Mouse (Mus musculus) embryonic facial prominence, embryonic 10.5 days (tissue): Measurements from ENCODE around the gene Gpa33. TPM values are rescaled to one million over a fixed set of nuclear protein-coding genes. Genes with fewer than 3 reads are reported as not detected.
A peak's percentile ranks its signal among the peaks of the same experiment; 100 is the strongest.

ENCODE experiments used
- DNase-seq: peaks from one replicate; pipeline ENCODE4 v3.0.0-alpha.2; 2017; ENCODE audit warnings: low spot score
- H3K27ac ChIP-seq: fragments of 300-500 bp; sonication (generic); replicated peaks from 2 replicates; pipeline ENCODE4 v1.5.1; 2016; ENCODE audit warnings: mild to moderate bottlenecking
- H3K27me3 ChIP-seq: fragments of 300-500 bp; sonication (generic); replicated peaks from 2 replicates; pipeline ENCODE4 v1.6.1; 2016; ENCODE audit warnings: low read depth, mild to moderate bottlenecking; ENCODE audit not compliant: poor library complexity, severe bottlenecking
- H3K36me3 ChIP-seq: fragments of 300-500 bp; sonication (generic); replicated peaks from 2 replicates; pipeline ENCODE4 v1.6.1; 2016; ENCODE audit warnings: mild to moderate bottlenecking, moderate library complexity
- H3K4me1 ChIP-seq: fragments of 300-500 bp; sonication (generic); 2 replicates; pipeline ENCODE4 v1.6.1; 2016
- H3K4me3 ChIP-seq: fragments of 300-500 bp; sonication (generic); 2 replicates; pipeline ENCODE4 v1.5.1; 2016; ENCODE audit warnings: mild to moderate bottlenecking, moderate library complexity
- H3K9me3 ChIP-seq: fragments of 300-500 bp; sonication (generic); 2 replicates; pipeline ENCODE4 v1.6.1; 2016; ENCODE audit warnings: mild to moderate bottlenecking
- WGBS: fragments of 180-500 bp; shearing (Covaris S2); methylation state at CpG from one replicate; pipeline ENCODE4 v1.1.7; 2016; 5-methylcytosine and 5-hydroxymethylcytosine counted together
- polyA plus RNA-seq: library from polyadenylated mRNA; unstranded; fragments of >200 nt; fragmentation: Nextera tagmentation; extraction: Ambion mirVana; gene quantifications from 2 replicates; pipeline ENCODE4 v1.2.1, GENCODE M21; 2016

The Gpa33 gene
- polyA plus RNA-seq, 1 experiment from 2014 or later, result 0.15 TPM

GRCm38 (mm10) chr1:166154162-166155112 lies 24.4 kb downstream of the Gpa33 start:
- Histone ChIP-seq H3K27me3 (peaks cover 37% of the 10 kb centered on the region), H3K4me3 (peak overlapping the region; percentile 38), H3K36me3 (no peaks in the 10 kb centered on the region), H3K4me1 (peaks cover 10% of the 10 kb centered on the region), H3K27ac (no peak overlapping the region), H3K9me3 (no peaks in the 10 kb centered on the region)
- peak; percentile 84 for DNase-seq
- WGBS, result 19% methylated on average over 29 of the region's 29 CpGs

GRCm38 (mm10) chr1:166155113-166155494 lies 25.1 kb downstream of the Gpa33 start:
- peaks cover 10% of the 10 kb centered on the region for H3K4me1 ChIP-seq
- DNase-seq, result no peak
- 47% methylated on average over 10 of the region's 10 CpGs for WGBS
- H3K9me3 ChIP-seq, result no peaks in the 10 kb centered on the region
- H3K27ac ChIP-seq, result no peak overlapping the region
- H3K36me3 ChIP-seq, result no peaks in the 10 kb centered on the region
- peaks cover 43% of the 10 kb centered on the region for H3K27me3 ChIP-seq
- H3K4me3 ChIP-seq, result no peak overlapping the region

GRCm38 (mm10) chr1:166157712-166158111 lies 27.7 kb downstream of the Gpa33 start:
- no peaks in the 10 kb centered on the region for H3K36me3 ChIP-seq
- WGBS, result 87% methylated on average over 12 of the region's 12 CpGs
- no peak for DNase-seq

GRCm38 (mm10) chr1:166158664-166159063 lies 28.6 kb downstream of the Gpa33 start:
- DNase-seq, result no peak
- 67% methylated on average over 9 of the region's 9 CpGs for WGBS

More at GRCm38 (mm10) chr1:166157712-166158111, 27.7 kb downstream of the Gpa33 start:
- Histone ChIP-seq H3K4me3 (no peak overlapping the region), H3K27ac (no peak overlapping the region), H3K27me3 (peaks cover 46% of the 10 kb centered on the region), H3K4me1 (peaks cover 16% of the 10 kb centered on the region), H3K9me3 (no peaks in the 10 kb centered on the region)

GRCm38 (mm10) chr1:166160111-166160510 lies 30.1 kb downstream of the Gpa33 start:
- Histone ChIP-seq H3K9me3 (no peaks in the 10 kb centered on the region), H3K36me3 (no peaks in the 10 kb centered on the region), H3K4me1 (peaks cover 5% of the 10 kb centered on the region), H3K27me3 (peaks cover 35% of the 10 kb centered on the region), H3K4me3 (peak overlapping the region; percentile 41), H3K27ac (no peak overlapping the region)
- 59% methylated on average over 5 of the region's 5 CpGs for WGBS
- DNase-seq, result no peak

More at GRCm38 (mm10) chr1:166158664-166159063, 28.6 kb downstream of the Gpa33 start:
- Histone ChIP-seq H3K36me3 (no peaks in the 10 kb centered on the region), H3K27ac (no peak overlapping the region), H3K4me1 (peaks cover 13% of the 10 kb centered on the region), H3K9me3 (no peaks in the 10 kb centered on the region), H3K27me3 (peaks cover 44% of the 10 kb centered on the region), H3K4me3 (no peak overlapping the region)

GRCm38 (mm10) chr1:166160569-166161445 lies 30.8 kb downstream of the Gpa33 start:
- Histone ChIP-seq H3K36me3 (no peaks in the 10 kb centered on the region), H3K27me3 (peaks cover 28% of the 10 kb centered on the region), H3K27ac (no peak overlapping the region), H3K4me3 (peak overlapping the region; percentile 41), H3K4me1 (peaks cover 5% of the 10 kb centered on the region), H3K9me3 (no peaks in the 10 kb centered on the region)
- 17% methylated on average over 24 of the region's 24 CpGs for WGBS
- DNase-seq, result peak; percentile 81

- Histone ChIP-seq H3K9me3 (no peaks in the 10 kb centered on the region), H3K4me3 (no peak overlapping the region), H3K4me1 (peaks cover 5% of the 10 kb centered on the region), H3K36me3 (no peaks in the 10 kb centered on the region), H3K27ac (no peak overlapping the region), H3K27me3 (peaks cover 10% of the 10 kb centered on the region)
- 93% methylated on average over 14 of the region's 14 CpGs for WGBS
- no peak for DNase-seq
These were observed 34.5 kb downstream of the Gpa33 start for GRCm38 (mm10) chr1:166164580-166164979.

- Histone ChIP-seq H3K9me3 (no peaks in the 10 kb centered on the region), H3K36me3 (no peaks in the 10 kb centered on the region), H3K27ac (no peak overlapping the region), H3K4me1 (peaks cover 5% of the 10 kb centered on the region), H3K4me3 (no peak overlapping the region), H3K27me3 (peaks cover 4% of the 10 kb centered on the region)
- no peak for DNase-seq
- 94% methylated on average over 9 of the region's 9 CpGs for WGBS
These were observed 35.1 kb downstream of the Gpa33 start for GRCm38 (mm10) chr1:166165159-166165558.

GRCm38 (mm10) chr1:166167405-166167804 lies 37.4 kb downstream of the Gpa33 start:
- Histone ChIP-seq H3K4me1 (no peaks in the 10 kb centered on the region), H3K27ac (no peak overlapping the region), H3K4me3 (no peak overlapping the region), H3K36me3 (no peaks in the 10 kb centered on the region), H3K27me3 (no peaks in the 10 kb centered on the region), H3K9me3 (no peaks in the 10 kb centered on the region)
- no peak for DNase-seq
- WGBS, result 84% methylated on average over 4 of the region's 4 CpGs

GRCm38 (mm10) chr1:166168017-166168416 lies 38.0 kb downstream of the Gpa33 start:
- 93% methylated on average over 7 of the region's 7 CpGs for WGBS
- no peak for DNase-seq
- no peaks in the 10 kb centered on the region for H3K4me1 ChIP-seq
- no peak overlapping the region for H3K4me3 ChIP-seq
- no peaks in the 10 kb centered on the region for H3K36me3 ChIP-seq
- H3K9me3 ChIP-seq, result no peaks in the 10 kb centered on the region
- H3K27ac ChIP-seq, result no peak overlapping the region
- H3K27me3 ChIP-seq, result no peaks in the 10 kb centered on the region

- 89% methylated on average over 7 of the region's 7 CpGs for WGBS
- no peaks in the 10 kb centered on the region for H3K4me1 ChIP-seq
- no peak for DNase-seq
- no peaks in the 10 kb centered on the region for H3K9me3 ChIP-seq
- H3K27me3 ChIP-seq, result no peaks in the 10 kb centered on the region
- H3K36me3 ChIP-seq, result no peaks in the 10 kb centered on the region
- no peak overlapping the region for H3K4me3 ChIP-seq
- H3K27ac ChIP-seq, result no peak overlapping the region
These were observed 39.7 kb downstream of the Gpa33 start for GRCm38 (mm10) chr1:166169713-166170112.

- H3K9me3 ChIP-seq, result no peaks in the 10 kb centered on the region
- no peak for DNase-seq
- H3K36me3 ChIP-seq, result no peaks in the 10 kb centered on the region
- H3K27me3 ChIP-seq, result no peaks in the 10 kb centered on the region
- no peak overlapping the region for H3K4me3 ChIP-seq
- H3K4me1 ChIP-seq, result no peaks in the 10 kb centered on the region
- H3K27ac ChIP-seq, result no peak overlapping the region
- WGBS, result 94% methylated on average over 12 of the region's 12 CpGs
These were observed 40.8 kb downstream of the Gpa33 start for GRCm38 (mm10) chr1:166170852-166171251.
